Mouse (Mus musculus): ENCODE results near the gene Grrp1. TPM values are rescaled to one million over a fixed set of nuclear protein-coding genes. Genes with fewer than 3 reads are reported as not detected.

Grrp1 gene
- total RNA-seq, 2 experiments from 2014 or later, result 6.0 to 7.6 TPM

Other genes starting within 250 kb of the Grrp1 start
- not detected for gene Lin28a, start 235.3 kb downstream of the Grrp1 start, total RNA-seq (2021)
- gene Zfp683, start 200.3 kb downstream of the Grrp1 start, total RNA-seq (2021), result not detected
- gene Crybg2, start 193.3 kb downstream of the Grrp1 start, total RNA-seq (2021), result not detected
- gene Cd52, start 159.0 kb downstream of the Grrp1 start, total RNA-seq (2021), result 1 to 10 TPM; 3.6 to 4.5 TPM
- 1 to 10 TPM; 1.1 to 1.5 TPM for gene Ubxn11, start 151.5 kb downstream of the Grrp1 start, total RNA-seq (2021)
- gene Sh3bgrl3, start 125.3 kb downstream of the Grrp1 start, total RNA-seq (2021), result 10 to 100 TPM; 38.8 to 41.8 TPM
- 10 to 100 TPM; 45.4 to 46.9 TPM for gene Cep85, start 67.0 kb downstream of the Grrp1 start, total RNA-seq (2021)
- gene Gm7534, start 51.1 kb downstream of the Grrp1 start, total RNA-seq (2021), result not detected
- not detected for gene Catsper4, start 26.7 kb downstream of the Grrp1 start, total RNA-seq (2021)
- 1 to 10 TPM; 2.9 to 3.0 TPM for gene Cnksr1, start 15.7 kb downstream of the Grrp1 start, total RNA-seq (2021)
- not detected for gene E130218I03Rik, start 10.4 kb downstream of the Grrp1 start, total RNA-seq (2021)
- gene Zfp593, start 8.5 kb downstream of the Grrp1 start, total RNA-seq (2021), result 1 to 10 TPM; 3.1 to 3.2 TPM
- gene Gm30191, start 7.2 kb downstream of the Grrp1 start, total RNA-seq (2021), result not detected
- gene Pdik1l, start 33.8 kb upstream of the Grrp1 start, total RNA-seq (2021), result 1 to 10 TPM; 5.8 to 8.4 TPM
- gene Trim63, start 61.0 kb upstream of the Grrp1 start, total RNA-seq (2021), result 100 to 1,000 TPM; 215 to 229 TPM
- gene Slc30a2, start 89.1 kb upstream of the Grrp1 start, total RNA-seq (2021), result under 1 TPM; 0.31 to 0.36 TPM
- 10 to 100 TPM; 18.0 to 19.4 TPM for gene Extl1, start 129.7 kb upstream of the Grrp1 start, total RNA-seq (2021)
- gene Pafah2, start 142.2 kb upstream of the Grrp1 start, total RNA-seq (2021), result 1 to 10 TPM; 7.6 to 9.2 TPM
- gene Stmn1, start 214.2 kb upstream of the Grrp1 start, total RNA-seq (2021), result 10 to 100 TPM; 24.5 to 26.4 TPM
- 10 to 100 TPM; 16.9 to 17.4 TPM for gene Paqr7, start 242.6 kb upstream of the Grrp1 start, total RNA-seq (2021)